Mouse (Mus musculus) spleen, adult 18-20 months (tissue): Measurements from ENCODE around the gene Klk1.
"Not testable (repeated sequence)": the region's sequence is repeated elsewhere in the genome, so short reads cannot be mapped to it uniquely, and the experiment has no call there.

Source experiments
- DNase-seq, 2 experiments: peaks; one replicate each; pipeline ENCODE4 v3.0.0; 2022; ENCODE audit warnings: mixed read lengths in 2 of 2

Gene Klk1

GRCm38 (mm10) chr7:44225076-44225475 is at the start of gene Klk1:
TSS of gene Klk1 (plus strand) at chr7:44225360.
- DNase-seq, result no peak

- no peak for DNase-seq
Observed at GRCm38 (mm10) chr7:44179299-44180045, 45.7 kb upstream of the Klk1 start.

DNA sequence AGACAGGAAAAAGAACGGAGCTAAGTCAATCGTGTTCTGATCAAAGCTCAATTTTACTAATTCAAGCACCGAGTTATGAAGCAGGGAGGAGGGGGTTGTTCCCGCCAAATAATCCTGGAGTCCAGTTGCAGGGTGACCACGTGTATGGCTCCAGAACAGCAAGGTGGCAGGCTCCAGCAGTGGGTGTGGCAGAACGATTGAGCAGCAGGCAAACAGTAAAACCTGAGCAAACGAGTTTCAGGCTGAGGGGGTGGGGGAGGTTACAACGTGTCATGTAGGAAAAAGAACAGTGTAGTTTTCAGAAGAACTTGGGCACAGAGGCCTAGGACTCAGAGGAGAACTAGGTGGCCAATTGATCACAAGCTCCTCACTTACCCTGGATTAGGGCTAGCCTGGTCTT is 38.6 kb upstream of the Klk1 start:
- DNase-seq, result not testable (repeated sequence)

- not testable (repeated sequence) for DNase-seq
Observed at GRCm38 (mm10) chr7:44187936-44188335, 37.2 kb upstream of the Klk1 start, which contains the start of gene Klk1b24. TSS of gene Klk1b24 (plus strand) at chr7:44188236.

GRCm38 (mm10) chr7:44193466-44193865 is 31.7 kb upstream of the Klk1 start:
- not testable (repeated sequence) for DNase-seq

- no peak for DNase-seq
Observed at GRCm38 (mm10) chr7:44197891-44198290, 27.3 kb upstream of the Klk1 start, which contains the start of gene Klk1b3. TSS of gene Klk1b3 (plus strand) at chr7:44198191.

DNA sequence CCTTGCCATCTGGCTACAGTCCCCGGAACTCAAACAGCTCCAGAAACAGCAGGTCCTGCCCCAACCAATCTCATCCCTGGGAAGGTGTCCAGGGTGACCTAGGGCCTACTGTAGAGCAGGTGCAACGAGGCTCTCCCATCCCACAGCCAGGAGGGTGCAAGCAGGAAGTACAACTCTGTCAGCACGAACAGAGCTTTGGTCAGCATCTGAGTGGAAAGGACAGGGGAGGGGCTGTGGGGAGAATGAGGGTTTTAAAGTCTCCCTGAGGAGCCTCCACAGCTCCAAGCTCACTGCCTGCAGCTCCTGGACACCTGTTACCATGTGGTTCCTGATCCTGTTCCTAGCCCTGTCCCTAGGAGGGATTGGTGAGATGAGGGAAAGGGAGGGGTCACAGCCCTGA is 18.0 kb upstream of the Klk1 start, which contains the start of gene Klk1b4:
Gene Klk1b4, plus strand, starts transcription at position 301 of the 400 bp plus-strand sequence.
- not testable (repeated sequence) for DNase-seq

GRCm38 (mm10) chr7:44208307-44208706 is 16.9 kb upstream of the Klk1 start:
- no peak for DNase-seq

DNA sequence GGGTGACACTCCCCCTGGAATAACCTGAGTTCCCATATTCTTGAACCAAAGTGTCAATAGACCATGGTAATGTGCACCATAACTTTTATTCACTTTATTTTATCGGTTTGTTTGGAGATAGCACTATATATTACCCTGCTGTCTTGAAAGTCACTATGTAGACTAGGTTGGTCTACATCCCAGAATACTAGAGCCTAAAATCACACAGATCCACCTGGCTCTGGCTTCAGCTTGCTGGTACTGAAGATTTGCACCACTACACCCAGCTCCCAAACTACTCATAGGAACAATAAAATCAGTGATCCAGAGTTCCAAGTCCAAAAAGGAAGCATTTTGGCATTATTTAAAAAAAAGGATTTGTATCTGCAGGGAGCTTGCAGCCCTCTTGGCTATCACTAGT is 9.5 kb upstream of the Klk1 start, which contains the start of gene Klk1b5:
Gene Klk1b5, plus strand, starts transcription at position 301 of the 400 bp plus-strand sequence.
- DNase-seq, result no peak

- DNase-seq, result not testable (repeated sequence)
Observed at GRCm38 (mm10) chr7:44221601-44222000, 3.6 kb upstream of the Klk1 start.

DNA sequence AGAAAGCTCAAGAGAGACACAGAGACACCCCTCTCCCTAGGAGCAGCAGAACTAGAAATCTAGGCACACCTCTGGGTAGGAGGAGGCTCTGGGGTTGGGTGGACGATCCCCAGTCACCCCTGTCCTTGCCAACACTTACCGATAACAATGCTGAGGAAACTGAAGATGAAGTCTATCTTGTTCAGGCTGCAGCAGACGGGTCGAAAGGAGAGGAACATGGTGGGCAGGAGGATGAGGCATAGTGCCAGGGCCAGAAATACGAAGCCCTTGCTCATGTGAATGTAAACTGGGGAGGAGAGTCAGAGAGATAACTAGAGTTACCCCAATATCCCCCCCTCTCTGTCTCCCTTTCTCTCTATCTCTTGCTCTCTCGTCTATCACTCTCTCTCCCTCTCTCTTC is 2.8 kb upstream of the Klk1 start:
- DNase-seq, result not testable (repeated sequence)

DNA sequence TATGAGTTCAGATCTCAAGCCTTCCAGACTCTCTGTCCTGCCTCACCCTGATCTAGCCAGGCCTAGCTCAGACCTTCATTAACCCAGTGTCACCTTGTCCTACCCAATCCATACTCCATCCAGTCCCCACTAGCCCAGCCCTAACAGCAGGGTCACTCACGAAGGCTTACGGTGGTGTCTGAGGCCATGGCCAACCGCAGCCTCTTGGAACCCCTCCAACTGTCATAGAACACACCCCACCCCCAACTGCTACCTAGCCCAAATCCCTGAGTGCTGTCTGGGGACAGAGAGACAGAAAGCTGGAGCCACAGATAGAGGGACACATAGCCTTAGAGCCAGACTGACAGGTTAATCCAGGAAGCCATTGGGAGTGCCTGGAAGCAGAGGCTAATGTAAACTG is 10.7 kb downstream of the Klk1 start, which contains the start of gene Gm36864:
Gene Gm36864, plus strand, starts transcription at position 269 of the 400 bp plus-strand sequence.
- DNase-seq, result no peak

DNA sequence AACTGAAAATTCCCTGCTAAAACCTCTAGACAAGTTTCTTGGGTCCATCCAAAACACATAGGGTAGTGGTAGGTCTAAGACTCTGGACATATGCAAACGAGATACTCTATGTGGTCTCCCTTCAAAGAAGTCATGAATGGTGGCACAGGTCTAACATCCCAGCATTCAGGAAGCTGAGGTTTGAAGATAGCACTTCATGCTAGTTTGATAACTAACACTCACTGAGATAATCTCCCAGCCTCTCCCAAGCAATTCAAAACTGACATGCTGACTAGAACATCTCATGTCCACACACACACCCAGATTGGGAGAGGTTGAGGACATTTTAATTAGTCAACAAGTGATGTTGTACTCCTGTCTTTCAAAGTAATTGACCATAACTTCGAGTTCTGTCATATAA is 14.8 kb downstream of the Klk1 start:
- DNase-seq, result no peak

DNA sequence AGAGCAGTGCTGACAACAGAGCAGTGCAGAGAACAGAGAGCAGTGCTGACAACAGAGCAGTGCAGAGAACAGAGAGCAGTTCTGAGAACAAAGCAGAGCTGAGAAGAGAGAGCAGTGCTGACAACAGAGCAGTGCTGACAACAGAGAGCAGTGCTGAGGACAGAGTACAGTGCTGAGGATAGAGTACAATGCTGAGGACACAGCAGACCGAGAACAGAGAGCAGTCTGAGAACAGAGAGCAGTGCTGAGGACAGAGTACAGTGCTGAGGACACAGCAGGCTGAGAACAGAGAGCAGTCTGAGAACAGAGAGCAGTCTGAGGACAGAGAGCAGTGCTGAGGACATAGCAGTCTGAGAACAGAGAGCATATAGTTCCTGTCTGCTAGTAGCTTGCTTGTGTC is 15.6 kb downstream of the Klk1 start:
- no peak for DNase-seq

GRCm38 (mm10) chr7:44241163-44241562 is 16.0 kb downstream of the Klk1 start:
- DNase-seq, result no peak

DNA sequence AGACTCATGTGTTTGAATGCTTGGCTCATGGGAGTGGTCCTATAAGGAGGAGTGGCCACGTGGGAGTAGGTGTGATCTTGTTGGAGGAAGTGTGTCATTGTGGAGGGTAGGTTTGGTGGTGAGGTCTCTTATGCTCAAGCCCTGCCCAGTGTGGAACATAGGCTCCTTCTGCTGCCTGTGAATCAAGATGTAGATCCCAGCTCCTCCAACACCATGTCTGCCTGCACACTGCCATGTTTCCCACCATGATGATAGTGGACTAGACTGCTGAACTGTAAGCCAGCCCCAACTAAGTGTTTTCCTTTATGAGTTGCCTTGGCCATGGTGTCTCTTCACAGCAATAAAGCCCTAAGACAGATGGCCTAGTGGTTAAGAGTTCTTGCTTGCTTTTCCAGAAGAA is 18.9 kb downstream of the Klk1 start:
- DNase-seq, result no peak

GRCm38 (mm10) chr7:44246055-44246983 is 21.2 kb downstream of the Klk1 start, which contains the start of the genes 1700028J19Rik and 2410002F23Rik:
TSS of gene 1700028J19Rik (minus strand) at chr7:44246695.
TSS of gene 2410002F23Rik (plus strand) at chr7:44246722.
- DNase-seq, result peak; percentile 84 to 95

DNA sequence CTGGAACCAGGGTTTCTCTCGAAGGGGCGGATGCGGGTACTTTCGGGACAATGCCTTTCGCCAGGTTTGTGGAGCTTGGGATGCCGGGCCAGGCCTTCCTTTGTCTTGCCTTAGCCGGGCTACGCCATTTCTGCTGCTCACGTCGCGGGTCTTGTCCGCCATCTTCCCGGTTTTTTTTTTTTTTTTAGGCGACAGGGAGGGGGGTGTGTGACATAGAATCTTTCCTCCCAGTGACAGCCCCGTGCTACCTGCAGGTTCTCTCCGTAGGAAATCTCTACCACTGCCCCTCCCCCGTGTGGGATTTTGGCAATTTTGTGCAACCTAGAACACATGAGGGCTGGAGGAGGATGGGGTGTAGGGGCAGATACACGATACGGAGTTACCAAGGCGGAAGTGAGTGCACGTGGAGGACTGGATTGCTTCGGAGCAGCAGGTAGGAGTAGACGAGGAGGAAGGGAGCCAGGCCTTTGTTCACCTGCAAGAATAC is 21.9 kb downstream of the Klk1 start:
- peak in 1 of 2 experiments; percentile 53 for DNase-seq

DNA sequence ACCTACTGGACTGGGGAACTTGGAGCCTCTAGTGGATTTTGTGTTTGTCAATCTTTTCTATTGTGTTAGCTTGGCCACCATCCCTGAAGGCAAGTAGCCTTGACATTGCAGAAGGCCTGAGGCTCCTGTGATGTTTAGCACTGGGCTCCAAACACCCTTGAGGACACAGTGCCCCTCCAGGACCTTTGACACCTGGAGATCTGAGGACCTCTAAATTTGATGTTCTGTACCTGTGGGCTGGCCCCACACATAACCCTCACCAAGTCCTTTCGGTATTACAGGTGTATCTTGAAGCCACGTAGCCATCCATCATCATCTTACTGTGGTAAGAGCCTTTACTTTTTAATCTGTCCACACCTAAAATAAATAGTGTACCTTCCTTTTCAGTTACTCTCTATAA is 22.8 kb downstream of the Klk1 start:
- DNase-seq, result no peak

GRCm38 (mm10) chr7:44249248-44249647 is 24.1 kb downstream of the Klk1 start:
- DNase-seq, result no peak

DNA sequence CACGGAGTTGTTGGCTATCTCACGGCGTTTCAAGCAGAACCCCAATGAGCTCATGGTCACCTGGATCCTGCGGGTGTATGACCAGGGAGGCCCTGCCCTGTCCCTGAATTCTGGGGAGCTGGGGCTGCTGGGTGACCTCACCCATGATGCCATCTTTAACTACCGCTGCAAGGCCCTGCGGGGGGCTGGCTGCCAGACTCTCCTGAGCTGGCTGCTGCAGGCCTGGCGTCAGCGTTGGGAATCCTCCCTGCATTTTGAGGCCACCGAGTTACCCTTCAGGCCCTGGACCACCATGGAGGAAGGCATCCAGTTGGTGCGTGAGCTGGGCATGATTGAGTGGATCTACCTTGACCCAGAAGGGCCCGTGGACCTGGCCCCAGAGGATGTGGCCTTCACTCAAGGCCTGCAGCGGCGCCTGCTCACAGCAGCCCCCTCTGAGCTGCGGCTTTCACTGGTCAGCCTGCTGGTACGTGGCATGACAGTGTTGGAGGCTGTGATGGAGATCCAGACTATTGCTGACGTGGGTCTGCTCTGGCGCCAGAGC is 25.6 kb downstream of the Klk1 start:
- DNase-seq, result peak in 1 of 2 experiments; percentile 6

DNA sequence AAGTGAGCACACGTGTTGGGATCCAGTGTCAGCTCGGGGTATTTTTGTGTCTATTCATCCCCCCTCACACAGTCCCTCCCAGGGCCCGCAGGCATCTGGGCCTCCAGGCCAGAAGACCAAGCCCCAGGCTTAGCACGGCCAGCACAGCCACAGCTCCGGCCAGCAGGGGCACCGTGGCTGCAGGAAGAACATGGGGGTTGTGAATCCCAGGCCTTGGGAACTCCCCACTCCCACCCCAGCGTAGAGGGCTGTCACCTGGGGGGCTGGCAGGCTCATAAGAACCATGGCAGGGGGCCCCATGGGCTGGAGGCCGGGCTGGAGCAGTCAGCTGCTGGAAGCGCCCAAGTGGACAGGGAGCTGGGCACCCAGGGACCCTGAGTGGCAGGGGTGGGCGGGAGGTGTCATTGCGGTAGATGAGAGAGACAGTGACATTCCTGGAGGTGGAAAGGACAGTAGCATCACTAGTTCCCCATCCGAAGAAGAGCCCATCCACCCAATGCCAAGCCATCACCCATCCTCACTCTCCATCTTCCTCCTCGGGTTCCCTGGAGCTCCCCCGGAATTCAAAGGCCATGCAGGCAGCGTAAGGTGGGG is 28.0 kb downstream of the Klk1 start:
- DNase-seq, result no peak
